Mouse (Mus musculus) right cerebral cortex, postnatal 36 days (tissue): ENCODE data around the gene P2ry14.
"Not testable (repeated sequence)": the region's sequence is repeated elsewhere in the genome, so short reads cannot be mapped to it uniquely, and the experiment has no call there.

Source experiments
- DNase-seq, 2 experiments: peaks; one replicate each; pipeline ENCODE4 v3.0.0; 2022; ENCODE audit warnings: low spot score in 2 of 2, mixed read lengths in 1 of 2

P2ry14 gene

DNA sequence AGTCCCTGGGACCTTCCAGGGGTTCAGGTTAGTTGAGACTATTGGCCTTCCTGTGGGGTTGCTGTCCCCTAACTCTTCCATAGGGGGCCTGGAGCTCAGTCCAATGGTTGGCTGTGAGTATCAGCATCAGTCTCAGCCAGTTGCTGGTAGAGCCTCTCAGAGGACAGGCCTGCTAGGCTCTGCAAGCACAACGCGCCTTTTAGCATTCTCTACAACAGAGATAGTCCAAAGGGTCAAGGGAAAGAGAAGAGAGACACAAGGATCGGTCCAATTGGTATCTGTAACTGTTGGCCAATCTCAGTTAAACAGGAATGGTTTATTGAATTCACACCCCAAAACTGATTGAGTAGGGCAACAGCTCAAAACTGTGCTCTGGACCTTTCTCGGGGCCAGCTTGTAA, 46.0 kb downstream of the P2ry14 start:
- no peak for DNase-seq

DNA sequence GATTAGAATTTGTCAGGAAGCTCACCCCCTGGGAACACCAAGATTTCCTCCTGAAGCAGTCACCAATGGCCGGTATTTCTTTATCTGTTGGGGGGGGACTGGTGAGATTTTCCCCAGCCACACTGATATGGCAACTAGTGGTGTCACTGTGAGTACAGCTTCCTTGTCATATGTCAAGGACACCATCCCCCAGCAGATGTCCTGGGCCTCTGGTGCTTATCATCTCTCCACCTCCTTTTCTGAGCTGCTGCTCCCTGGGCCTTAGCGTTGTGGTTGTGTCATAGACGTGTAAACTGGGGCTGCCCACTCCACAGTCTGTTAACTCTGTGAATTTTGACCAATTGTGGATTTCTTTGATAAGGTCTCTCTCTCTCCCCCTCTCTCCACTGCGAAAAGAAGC, 49.0 kb downstream of the P2ry14 start:
- DNase-seq, result no peak

DNA sequence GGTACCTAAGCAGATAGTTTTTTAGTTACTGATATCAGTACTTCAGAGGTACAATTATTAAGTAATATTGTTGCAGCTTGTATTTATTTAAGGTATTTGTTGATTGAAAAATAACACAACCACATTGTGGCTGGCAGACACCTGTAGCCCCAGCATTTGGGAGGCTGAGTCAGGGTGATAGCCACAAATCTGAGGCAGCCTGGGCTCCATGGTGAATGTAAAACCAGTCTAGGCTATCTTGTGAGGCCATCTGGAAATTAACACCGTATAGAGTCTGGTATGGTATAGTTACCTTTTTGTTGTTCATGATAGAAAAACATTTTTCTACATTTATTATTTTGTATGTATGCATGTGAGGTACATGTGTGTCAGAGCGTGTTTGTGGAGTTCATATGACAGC, 51.3 kb downstream of the P2ry14 start:
- no peak for DNase-seq

DNA sequence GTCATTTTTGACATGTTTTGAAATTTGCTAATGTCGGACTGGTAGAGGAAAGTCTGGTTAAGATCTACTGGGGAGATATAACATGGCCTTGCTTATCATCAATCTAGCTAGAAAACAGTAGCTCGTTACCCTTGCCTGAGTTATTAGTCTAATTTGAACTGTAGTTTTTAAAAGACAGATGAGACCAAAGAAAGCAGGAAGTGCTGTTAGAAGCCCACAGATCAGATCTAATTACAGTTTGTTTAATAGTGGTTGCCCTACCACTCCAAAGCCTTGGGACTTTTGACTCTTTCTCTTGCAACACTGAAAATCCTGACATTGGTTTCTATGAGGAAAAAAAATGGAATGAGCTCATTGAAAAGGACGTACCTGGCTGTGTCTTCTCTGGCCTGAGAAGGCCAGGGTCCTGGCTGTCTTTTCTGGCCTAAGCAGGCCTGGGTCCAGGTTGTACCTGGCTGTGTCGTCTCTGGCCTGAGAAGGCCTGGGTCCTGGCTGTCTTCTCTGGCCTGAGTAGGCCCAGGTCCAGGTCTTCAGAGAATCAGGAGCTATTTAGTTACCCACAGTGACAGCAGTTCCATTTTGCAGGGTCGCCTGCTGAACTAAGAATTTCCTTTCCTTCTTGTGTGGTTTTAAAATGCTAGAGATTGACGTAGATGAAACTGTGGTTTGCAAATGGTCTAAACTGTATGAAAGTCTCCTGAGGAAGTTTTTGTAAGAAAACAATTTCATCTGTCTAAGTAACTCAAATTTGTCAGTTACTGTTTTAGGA, 52.0 kb downstream of the P2ry14 start, which contains the start of gene Gpr171:
TSS of gene Gpr171 (minus strand) at position 604 of the 769 bp plus-strand sequence.
- no peak for DNase-seq

DNA sequence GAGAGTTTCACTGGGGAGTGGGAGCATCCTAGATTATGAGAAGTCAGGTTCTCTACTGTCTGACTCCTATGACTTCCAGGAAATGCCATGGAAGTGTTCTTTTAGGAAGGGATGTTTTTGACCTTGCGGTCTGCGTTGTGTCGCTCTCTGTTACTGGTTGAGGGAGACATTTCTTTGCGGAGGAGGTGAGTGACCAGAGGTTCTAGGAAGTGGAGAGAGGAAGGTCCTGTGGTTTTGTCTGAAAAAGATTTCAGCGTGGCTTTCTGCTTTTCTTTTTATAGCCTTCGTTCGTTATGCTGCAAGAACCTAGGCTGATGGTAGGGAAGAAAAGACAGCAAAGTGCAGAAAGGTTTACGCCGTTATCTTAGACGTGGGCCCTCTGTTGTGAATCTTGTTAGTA, 54.9 kb downstream of the P2ry14 start:
- no peak for DNase-seq

DNA sequence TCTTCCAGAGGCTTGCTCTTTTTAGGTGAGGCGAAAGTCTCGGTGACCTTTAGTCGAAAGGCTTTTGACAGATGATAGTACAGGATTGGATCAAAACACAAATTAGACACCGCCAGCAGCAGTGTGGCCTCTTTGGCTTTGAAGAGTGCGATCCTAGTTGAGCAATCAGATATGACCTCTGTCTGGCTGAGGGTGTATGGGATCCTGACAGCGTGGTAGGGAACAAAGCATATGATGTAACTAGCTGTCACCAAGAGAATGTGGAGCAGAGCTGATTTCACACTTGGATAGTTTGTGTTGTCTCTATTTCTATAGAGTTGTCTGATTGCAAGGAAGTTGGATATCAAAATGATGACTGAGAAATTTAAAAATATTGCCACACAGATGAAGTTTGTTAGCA, 56.0 kb downstream of the P2ry14 start:
- no peak for DNase-seq

DNA sequence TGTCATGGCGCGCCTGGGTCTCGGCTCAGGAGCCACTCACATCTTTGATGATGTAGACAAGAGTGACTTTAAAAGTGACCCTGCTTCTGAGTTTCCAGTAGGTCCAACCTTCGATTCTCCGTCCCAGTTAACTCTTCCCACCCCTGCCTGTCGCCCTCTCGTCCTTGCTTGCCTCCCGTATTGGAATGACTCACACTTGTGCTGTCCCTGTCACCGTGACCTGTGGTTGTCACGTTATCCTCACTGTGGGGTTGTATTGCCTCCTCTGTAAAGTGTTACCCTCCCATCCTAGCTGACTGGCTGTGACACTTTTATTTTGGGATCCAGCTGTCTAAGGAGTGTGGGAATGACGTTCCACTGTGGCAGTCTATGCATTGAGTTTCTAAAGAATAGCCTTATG, 60.7 kb downstream of the P2ry14 start:
- DNase-seq, result no peak

DNA sequence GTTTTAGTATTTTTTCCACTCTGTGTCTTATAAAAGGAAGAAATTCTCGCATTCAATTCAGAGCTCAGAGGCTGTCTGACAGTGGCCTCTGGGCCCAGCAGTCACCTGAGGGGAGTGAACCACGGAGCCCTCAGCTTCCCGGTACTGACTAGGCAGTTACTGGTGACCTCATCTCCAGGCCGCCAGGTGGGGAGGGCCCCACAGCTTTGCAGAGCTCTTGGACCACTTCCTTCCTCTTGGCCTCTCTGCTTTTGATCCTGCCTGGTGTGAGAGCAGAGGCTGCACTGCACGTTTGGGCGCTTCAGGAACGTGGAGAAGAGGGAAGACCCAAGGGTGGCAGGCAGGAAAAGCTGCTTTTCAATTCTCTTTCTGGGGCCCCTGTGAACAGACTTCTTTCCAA, 72.5 kb downstream of the P2ry14 start:
- DNase-seq, result no peak

DNA sequence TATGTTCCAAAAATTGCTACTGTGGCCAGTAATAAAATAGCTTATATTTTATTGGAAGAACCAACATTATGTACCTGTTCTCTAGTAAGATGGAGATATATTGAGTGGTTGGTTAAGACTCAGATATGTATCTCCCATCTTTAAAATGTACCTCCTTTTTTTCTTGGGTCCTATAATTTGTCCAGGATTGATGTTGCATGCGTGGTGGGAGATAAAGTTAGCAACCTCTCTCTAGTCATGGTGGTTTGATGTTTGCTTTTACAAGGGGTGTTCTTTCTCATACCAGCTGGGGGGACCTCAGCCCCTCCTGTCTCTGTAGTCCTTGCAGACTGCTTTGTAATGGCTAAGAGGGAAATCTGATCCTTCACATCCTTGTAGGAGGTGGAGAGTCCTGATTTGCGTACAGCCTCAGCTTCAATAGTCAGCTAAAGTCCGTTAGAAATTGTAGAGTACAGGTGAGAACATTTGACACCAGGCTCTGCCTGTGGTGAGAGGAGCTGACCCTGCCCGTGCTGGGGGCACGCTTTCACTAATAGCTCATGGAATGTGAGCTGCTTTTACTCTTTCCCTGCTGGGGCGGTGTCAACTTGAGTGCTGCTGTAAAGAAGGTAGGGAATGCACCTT, 73.0 kb downstream of the P2ry14 start:
- DNase-seq, result no peak

DNA sequence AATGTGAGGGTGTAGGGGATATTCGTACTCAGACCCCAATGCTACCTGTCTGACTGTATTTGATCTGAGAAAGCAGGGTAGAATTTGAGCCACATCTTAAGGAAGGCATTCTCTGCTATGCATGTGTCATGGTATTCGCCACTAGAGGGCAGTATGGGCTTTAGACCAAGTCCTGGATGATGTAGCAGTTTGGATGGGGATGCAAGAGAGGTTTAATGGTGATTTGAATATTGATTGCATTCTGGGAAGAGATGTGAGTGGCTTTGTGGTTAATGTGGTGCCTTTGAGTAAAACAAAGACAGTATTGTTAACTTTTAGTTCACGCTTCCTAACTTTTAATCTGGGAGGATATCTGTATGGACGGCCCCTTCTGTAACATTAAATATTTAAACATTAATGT, 74.1 kb downstream of the P2ry14 start:
- peak in 1 of 2 experiments; percentile 36 for DNase-seq

DNA sequence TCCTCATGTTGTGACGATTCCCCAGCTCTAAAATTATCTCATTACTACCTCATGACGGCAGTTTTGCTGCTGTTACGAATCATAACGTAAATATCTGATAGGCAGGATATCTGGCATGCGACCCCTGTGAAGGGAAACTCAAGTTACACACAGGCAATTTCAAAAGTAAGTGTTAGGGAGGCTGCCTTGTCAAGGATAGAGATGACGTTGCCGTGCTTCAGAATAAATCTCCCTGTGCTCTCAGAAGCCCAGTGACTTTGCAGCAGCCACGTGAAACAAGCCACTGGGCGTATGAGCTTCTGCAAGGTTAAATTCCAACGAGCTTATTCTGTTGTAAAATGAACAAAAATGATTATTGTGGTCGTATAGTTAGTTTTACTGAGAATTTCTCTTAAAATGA, 74.8 kb downstream of the P2ry14 start:
- no peak for DNase-seq

DNA sequence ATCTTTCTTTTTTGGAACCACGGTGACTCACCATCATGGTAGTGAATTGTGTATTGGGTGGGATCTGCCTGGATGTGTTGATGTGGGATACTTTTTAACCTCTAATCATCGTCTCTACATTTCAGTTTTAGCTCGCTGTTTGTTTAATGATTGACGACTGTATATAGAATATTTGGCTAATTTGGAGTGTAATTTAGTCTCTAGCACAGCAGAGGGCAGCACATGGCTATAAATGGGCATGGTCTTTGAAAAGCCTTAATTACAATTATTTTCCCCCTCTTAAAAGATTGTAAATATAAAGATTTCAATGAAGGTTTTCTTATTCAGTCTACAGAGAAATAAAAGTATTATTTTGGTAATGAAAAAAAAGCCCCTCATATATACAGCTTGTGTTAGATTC, 76.1 kb downstream of the P2ry14 start:
- DNase-seq, result no peak

DNA sequence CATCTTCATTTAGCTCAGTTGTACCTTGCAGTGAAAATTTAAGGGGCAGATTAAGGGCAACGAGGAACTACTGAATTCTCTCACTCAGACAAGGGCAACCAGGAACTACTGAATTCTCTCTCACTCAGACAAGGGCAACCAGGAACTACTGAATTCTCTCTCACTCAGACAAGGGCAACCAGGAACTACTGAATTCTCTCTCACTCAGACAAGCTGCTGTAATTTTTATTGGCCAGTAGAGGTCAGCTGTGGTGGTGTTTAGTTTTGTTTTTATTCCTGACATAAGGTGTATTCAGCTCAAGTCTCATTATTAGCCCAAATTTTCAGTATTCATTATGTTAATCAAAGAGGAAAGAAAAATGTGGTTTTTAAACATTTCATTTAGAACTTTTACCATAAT, 84.3 kb downstream of the P2ry14 start:
- not testable (repeated sequence) for DNase-seq

DNA sequence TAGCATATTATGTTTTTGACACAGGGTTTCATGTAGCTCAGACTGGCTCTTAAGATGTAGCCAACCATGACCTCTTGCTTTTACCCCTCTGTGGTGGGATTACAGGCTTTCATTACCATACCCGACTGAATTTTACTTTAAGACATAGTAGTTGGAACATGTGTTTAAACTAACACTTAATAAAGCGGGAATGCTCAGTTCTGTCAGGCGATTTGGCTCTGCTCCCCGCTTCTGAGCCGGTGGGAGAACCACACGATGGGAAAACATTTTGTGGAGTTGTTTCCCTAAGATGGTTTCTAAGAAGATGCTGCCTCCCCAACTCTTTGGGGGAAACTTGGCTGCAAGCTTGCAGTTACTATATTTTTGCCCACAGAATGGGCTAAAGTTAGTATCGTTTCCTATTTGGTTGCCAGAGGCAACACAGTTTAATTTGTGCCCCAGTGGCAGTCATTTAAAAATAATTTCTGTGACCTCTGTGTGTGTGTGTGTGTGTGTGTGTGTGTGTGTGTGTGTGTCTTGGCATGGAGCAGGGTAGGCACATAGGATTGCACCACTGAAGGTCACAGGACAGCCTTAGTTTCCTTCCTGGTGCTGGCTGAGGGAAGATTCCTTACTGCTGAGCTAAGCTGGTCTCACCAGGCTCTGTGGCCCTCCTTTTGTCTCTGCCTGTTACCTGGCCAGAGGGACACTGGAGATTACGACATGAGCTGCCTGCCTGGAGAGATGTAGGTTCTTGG, 86.7 kb downstream of the P2ry14 start:
- DNase-seq, result no peak

DNA sequence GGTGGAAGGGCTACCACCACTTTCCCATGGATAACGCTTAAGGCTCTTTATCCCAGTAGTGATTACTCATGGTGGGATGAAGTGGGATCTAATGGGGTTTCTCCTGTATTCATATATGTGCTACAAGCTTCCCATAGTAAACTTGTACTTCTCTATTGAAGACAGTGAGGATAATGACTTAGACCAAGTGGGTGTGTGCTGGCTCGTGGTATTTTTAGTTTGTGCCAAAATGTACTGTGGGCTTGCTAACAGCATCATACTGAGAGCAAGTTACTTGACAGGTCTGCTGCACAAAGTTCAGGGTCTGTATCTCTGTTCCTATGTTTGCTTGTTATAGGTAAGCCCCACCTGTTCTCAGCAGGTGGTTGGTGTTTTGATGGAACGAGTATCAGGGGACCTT, 87.5 kb downstream of the P2ry14 start:
- DNase-seq, result peak in 1 of 2 experiments; percentile 46
